Mouse (Mus musculus) heart, embryonic 14.5 days (tissue): ENCODE data around the gene Ifitm2. TPM values are rescaled to one million over a fixed set of nuclear protein-coding genes. Genes with fewer than 3 reads are reported as not detected.

ENCODE experiments used
- ATAC-seq: fragments of 200-750 bp; cut with Nextera tagmentation; 2 replicates; pipeline ENCODE4 v1.8.0; 2017; ENCODE audit warnings: low read depth, moderate TSS enrichment; ENCODE audit not compliant: insufficient number of reproducible peaks, insufficient read depth, low FRiP score
- H3K27ac ChIP-seq, 2 experiments: fragments of 200-500 bp in 1 of 2; fragments of 300-500 bp in 1 of 2; sonication (generic) in 1 of 2; replicated peaks in 1 of 2; 2 replicates each; pipeline ENCODE4 v1.5.1; 2012 to 2014; ENCODE audit warnings: low read depth in 2 of 2, low read length in 2 of 2, control low read depth in 1 of 2, mild to moderate bottlenecking in 1 of 2, mixed read lengths in 1 of 2; ENCODE audit not compliant: control insufficient read depth in 1 of 2, insufficient read depth in 1 of 2
- H3K27me3 ChIP-seq: fragments of 300-500 bp; sonication (generic); 2 replicates; pipeline ENCODE4 v1.6.1; 2014; ENCODE audit warnings: mild to moderate bottlenecking, low read length, control low read depth; ENCODE audit not compliant: control insufficient read depth, insufficient read depth
- H3K36me3 ChIP-seq: fragments of 300-500 bp; sonication (generic); 2 replicates; pipeline ENCODE4 v1.6.1; 2014; ENCODE audit warnings: mild to moderate bottlenecking, control low read depth, low read length, mixed read lengths; ENCODE audit not compliant: control insufficient read depth, insufficient read depth
- H3K4me1 ChIP-seq, 2 experiments: fragments of 200-500 bp in 1 of 2; fragments of 300-500 bp in 1 of 2; sonication (generic) in 1 of 2; 2 replicates each; pipeline ENCODE4 v1.6.1; 2012 to 2014; ENCODE audit warnings: low read length in 2 of 2, control low read depth in 1 of 2, mixed read lengths in 1 of 2; ENCODE audit not compliant: control insufficient read depth in 2 of 2, insufficient read depth in 2 of 2
- H3K4me2 ChIP-seq: fragments of 300-500 bp; sonication (generic); 2 replicates; pipeline ENCODE4 v1.6.1; 2014; ENCODE audit warnings: mild to moderate bottlenecking, low read length
- H3K4me3 ChIP-seq, 2 experiments: fragments of 200-500 bp in 1 of 2; fragments of 300-500 bp in 1 of 2; sonication (generic) in 1 of 2; 2 replicates each; pipeline ENCODE4 v1.5.1; 2012 to 2014; ENCODE audit warnings: low read length in 2 of 2, mild to moderate bottlenecking in 2 of 2, control low read depth in 1 of 2, low read depth in 1 of 2, moderate library complexity in 1 of 2; ENCODE audit not compliant: control insufficient read depth in 1 of 2, insufficient read depth in 1 of 2
- H3K9ac ChIP-seq: fragments of 300-500 bp; sonication (generic); 2 replicates; pipeline ENCODE4 v1.6.1; 2014; ENCODE audit warnings: mild to moderate bottlenecking, low read length
- H3K9me3 ChIP-seq: fragments of 300-500 bp; sonication (generic); 2 replicates; pipeline ENCODE4 v1.6.1; 2016; ENCODE audit warnings: low read length, control low read depth; ENCODE audit not compliant: control insufficient read depth
- WGBS: fragments of 180-500 bp; shearing (Covaris S2); extraction: QIAGEN DNeasy Blood & Tissue Kit; methylation state at CpG from one replicate; pipeline ENCODE4 v1.1.7; 2014; 5-methylcytosine and 5-hydroxymethylcytosine counted together
- polyA plus RNA-seq: library from polyadenylated mRNA; unstranded; fragments of >200 nt; fragmentation: Nextera tagmentation; extraction: Ambion mirVana; gene quantifications from 2 replicates; pipeline ENCODE4 v1.2.1, GENCODE M21; 2014

The Ifitm2 gene
- polyA plus RNA-seq, 1 experiment from 2014 or later = 692 TPM

GRCm38 (mm10) chr7:140922398-140923069 is 33.3 kb downstream of the Ifitm2 start:
- H3K4me1 ChIP-seq = peaks cover 0 to 12% of the 10 kb centered on the region in 2 experiments; a peak in 2 of 4 replicates
- H3K9ac ChIP-seq = no peak overlapping the region
- no peak for ATAC-seq
- WGBS = 1% methylated on average over 49 of the region's 49 CpGs
- peak overlapping the region; percentile 62 for H3K4me2 ChIP-seq
- no peaks in the 10 kb centered on the region for H3K9me3 ChIP-seq
- no peak overlapping the region for H3K27ac ChIP-seq
- H3K4me3 ChIP-seq = peak overlapping the region; percentile 19 to 30; a peak in 3 of 4 replicates
- peaks cover 78% of the 10 kb centered on the region for H3K27me3 ChIP-seq
- H3K36me3 ChIP-seq = no peaks in the 10 kb centered on the region

GRCm38 (mm10) chr7:140921225-140921975 is 34.4 kb downstream of the Ifitm2 start:
- no peak for ATAC-seq
- H3K4me3 ChIP-seq = no peak overlapping the region

GRCm38 (mm10) chr7:140920418-140921029 is 35.3 kb downstream of the Ifitm2 start, which contains the start of gene Nlrp6:
Nlrp6 (plus strand) TSS chr7:140920902.
- no peaks in the 10 kb centered on the region for H3K36me3 ChIP-seq
- H3K4me2 ChIP-seq = no peak within 1 kb of the TSS
- H3K9ac ChIP-seq = no peak within 1 kb of the TSS
- H3K4me3 ChIP-seq = no peak within 1 kb of the TSS
- peaks cover 0 to 12% of the 10 kb centered on the region in 2 experiments; a peak in 2 of 4 replicates for H3K4me1 ChIP-seq
- ATAC-seq = no peak
- 64% methylated on average over 8 of the region's 8 CpGs for WGBS
- no peak within 1 kb of the TSS for H3K27ac ChIP-seq
- H3K27me3 ChIP-seq = peaks cover 83% of the 10 kb centered on the region
- no peaks in the 10 kb centered on the region for H3K9me3 ChIP-seq

More at GRCm38 (mm10) chr7:140921225-140921975, 34.4 kb downstream of the Ifitm2 start:
- Histone ChIP-seq H3K4me1 (peaks cover 0 to 12% of the 10 kb centered on the region in 2 experiments; a peak in 2 of 4 replicates), H3K27ac (no peak overlapping the region), H3K36me3 (no peaks in the 10 kb centered on the region), H3K9me3 (no peaks in the 10 kb centered on the region), H3K4me2 (no peak overlapping the region), H3K9ac (no peak overlapping the region), H3K27me3 (peaks cover 81% of the 10 kb centered on the region)
- WGBS = 23% methylated on average over 22 of the region's 22 CpGs

- Histone ChIP-seq H3K9ac (no peak overlapping the region), H3K27ac (no peak overlapping the region), H3K4me3 (no peak overlapping the region), H3K36me3 (no peaks in the 10 kb centered on the region), H3K27me3 (peaks cover 77% of the 10 kb centered on the region), H3K4me1 (peaks cover 0 to 12% of the 10 kb centered on the region in 2 experiments; a peak in 2 of 4 replicates), H3K4me2 (no peak overlapping the region), H3K9me3 (no peaks in the 10 kb centered on the region)
- 38% methylated on average over 4 of the region's 4 CpGs for WGBS
- no peak for ATAC-seq
These were observed 35.9 kb downstream of the Ifitm2 start for GRCm38 (mm10) chr7:140919911-140920310.

GRCm38 (mm10) chr7:140914031-140914690 is 41.6 kb downstream of the Ifitm2 start:
- Histone ChIP-seq H3K27me3 (peaks cover 19% of the 10 kb centered on the region), H3K4me2 (no peak overlapping the region), H3K36me3 (no peaks in the 10 kb centered on the region), H3K4me1 (no peaks in the 10 kb centered on the region), H3K27ac (no peak overlapping the region), H3K9ac (no peak overlapping the region), H3K4me3 (no peak overlapping the region), H3K9me3 (no peaks in the 10 kb centered on the region)
- 79% methylated on average over 8 of the region's 8 CpGs for WGBS
- no peak for ATAC-seq

GRCm38 (mm10) chr7:140912846-140913482 is 42.8 kb downstream of the Ifitm2 start:
- H3K4me3 ChIP-seq = no peak overlapping the region
- H3K9me3 ChIP-seq = no peaks in the 10 kb centered on the region
- ATAC-seq = no peak
- 69% methylated on average over 5 of the region's 5 CpGs for WGBS
- H3K27me3 ChIP-seq = peaks cover 10% of the 10 kb centered on the region
- no peak overlapping the region for H3K4me2 ChIP-seq
- no peak overlapping the region for H3K9ac ChIP-seq
- no peaks in the 10 kb centered on the region; a peak in 1 of 4 replicates for H3K4me1 ChIP-seq
- H3K36me3 ChIP-seq = no peaks in the 10 kb centered on the region
- no peak overlapping the region for H3K27ac ChIP-seq

GRCm38 (mm10) chr7:140912293-140912692 is 43.5 kb downstream of the Ifitm2 start:
- WGBS = 48% methylated on average over 3 of the region's 3 CpGs
- H3K4me3 ChIP-seq = no peak overlapping the region

More at GRCm38 (mm10) chr7:140912293-140912692, 43.5 kb downstream of the Ifitm2 start:
- Histone ChIP-seq H3K27me3 (peaks cover 4% of the 10 kb centered on the region), H3K4me2 (no peak overlapping the region), H3K9ac (no peak overlapping the region), H3K9me3 (no peaks in the 10 kb centered on the region), H3K4me1 (no peaks in the 10 kb centered on the region; a peak in 1 of 4 replicates), H3K36me3 (no peaks in the 10 kb centered on the region), H3K27ac (no peak overlapping the region)
- ATAC-seq = no peak
